Mouse (Mus musculus) neural tube, embryonic 15.5 days (tissue): ENCODE data around the gene Nmd3. TPM values are rescaled to one million over a fixed set of nuclear protein-coding genes. Genes with fewer than 3 reads are reported as not detected.

Experiments
- ATAC-seq: fragments of 200-750 bp; cut with Nextera tagmentation; 2 replicates; pipeline ENCODE4 v1.8.0; 2017; ENCODE audit warnings: mild to moderate bottlenecking, moderate TSS enrichment, moderate library complexity; ENCODE audit not compliant: low FRiP score
- H3K27ac ChIP-seq: fragments of 300-500 bp; sonication (generic); replicated peaks from 2 replicates; pipeline ENCODE4 v1.5.1; 2015; ENCODE audit warnings: mild to moderate bottlenecking, inconsistent platforms
- H3K27me3 ChIP-seq: fragments of 300-500 bp; sonication (generic); replicated peaks from 2 replicates; pipeline ENCODE4 v1.6.1; 2015; ENCODE audit warnings: inconsistent platforms
- H3K36me3 ChIP-seq: fragments of 300-500 bp; sonication (generic); 2 replicates; pipeline ENCODE4 v1.6.1; 2015; ENCODE audit warnings: inconsistent platforms
- H3K4me1 ChIP-seq: fragments of 300-500 bp; sonication (generic); 2 replicates; pipeline ENCODE4 v1.6.1; 2015; ENCODE audit warnings: inconsistent platforms
- H3K4me2 ChIP-seq: fragments of 300-500 bp; sonication (generic); 2 replicates; pipeline ENCODE4 v1.6.1; 2015; ENCODE audit warnings: inconsistent platforms, mild to moderate bottlenecking, moderate library complexity
- H3K4me3 ChIP-seq: fragments of 300-500 bp; sonication (generic); replicated peaks from 2 replicates; pipeline ENCODE4 v1.5.1; 2015; ENCODE audit warnings: mild to moderate bottlenecking, inconsistent platforms
- H3K9ac ChIP-seq: fragments of 300-500 bp; sonication (generic); replicated peaks from 2 replicates; pipeline ENCODE4 v1.6.1; 2015; ENCODE audit warnings: mild to moderate bottlenecking, inconsistent platforms
- H3K9me3 ChIP-seq: fragments of 300-500 bp; sonication (generic); replicated peaks from 2 replicates; pipeline ENCODE4 v1.6.1; 2016; ENCODE audit warnings: inconsistent platforms
- WGBS: fragments of 180-500 bp; shearing (Covaris S2); methylation state at CpG from one replicate; pipeline ENCODE4 v1.1.7; 2015; ENCODE audit warnings: mixed read lengths; 5-methylcytosine and 5-hydroxymethylcytosine counted together
- polyA plus RNA-seq: library from polyadenylated mRNA; unstranded; fragments of >200 nt; fragmentation: Nextera tagmentation; extraction: Ambion mirVana; gene quantifications from 2 replicates; pipeline ENCODE4 v1.2.1, GENCODE M21; 2015

Nmd3 gene
- 97.0 and 117 TPM in 2 replicates for polyA plus RNA-seq

GRCm38 (mm10) chr3:69721814-69722186 lies at the start of gene Nmd3:
Gene Nmd3, plus strand, starts transcription at chr3:69721985.
- WGBS = 0% methylated on average over 29 of the region's 33 CpGs
- peak within 1 kb of the TSS; percentile 81 for H3K4me2 ChIP-seq
- no peaks in the 10 kb centered on the region for H3K9me3 ChIP-seq
- peak within 1 kb of the TSS; percentile 92 for H3K27ac ChIP-seq
- no peaks in the 10 kb centered on the region for H3K36me3 ChIP-seq
- peaks cover 23% of the 10 kb centered on the region for H3K4me1 ChIP-seq
- H3K27me3 ChIP-seq = no peaks in the 10 kb centered on the region
- H3K4me3 ChIP-seq = peak within 1 kb of the TSS; percentile 98
- ATAC-seq = peak; percentile 98
- peak within 1 kb of the TSS; percentile 91 for H3K9ac ChIP-seq

- no peak for ATAC-seq
- H3K4me3 ChIP-seq = no peak overlapping the region
- no peaks in the 10 kb centered on the region for H3K27me3 ChIP-seq
- no peak overlapping the region for H3K9ac ChIP-seq
- H3K4me2 ChIP-seq = no peak overlapping the region
- no peaks in the 10 kb centered on the region for H3K9me3 ChIP-seq
- WGBS = 98% methylated on average over 10 of the region's 10 CpGs
- no peak overlapping the region for H3K27ac ChIP-seq
- no peaks in the 10 kb centered on the region for H3K36me3 ChIP-seq
- H3K4me1 ChIP-seq = no peaks in the 10 kb centered on the region
These were observed 48.4 kb upstream of the Nmd3 start for GRCm38 (mm10) chr3:69673351-69673750.

- Histone ChIP-seq H3K27ac (no peak overlapping the region), H3K27me3 (no peaks in the 10 kb centered on the region), H3K4me1 (no peaks in the 10 kb centered on the region), H3K9me3 (no peaks in the 10 kb centered on the region), H3K4me2 (no peak overlapping the region), H3K9ac (no peak overlapping the region), H3K36me3 (no peaks in the 10 kb centered on the region), H3K4me3 (no peak overlapping the region)
- no peak for ATAC-seq
- 91% methylated on average over 3 of the region's 3 CpGs for WGBS
These were observed 47.6 kb upstream of the Nmd3 start for GRCm38 (mm10) chr3:69674206-69674605.

- Histone ChIP-seq H3K4me3 (no peak overlapping the region), H3K27ac (no peak overlapping the region), H3K9ac (no peak overlapping the region), H3K4me1 (no peaks in the 10 kb centered on the region), H3K36me3 (no peaks in the 10 kb centered on the region), H3K9me3 (no peaks in the 10 kb centered on the region), H3K4me2 (no peak overlapping the region), H3K27me3 (no peaks in the 10 kb centered on the region)
- WGBS = 82% methylated on average over 1 of the region's 1 CpGs
- ATAC-seq = no peak
These were observed 32.0 kb upstream of the Nmd3 start for GRCm38 (mm10) chr3:69689791-69690190.

- 96% methylated on average over 2 of the region's 2 CpGs for WGBS
- no peak overlapping the region for H3K4me2 ChIP-seq
- ATAC-seq = no peak
These were observed 30.8 kb upstream of the Nmd3 start for GRCm38 (mm10) chr3:69690939-69691338.

GRCm38 (mm10) chr3:69699851-69700500 lies 21.8 kb upstream of the Nmd3 start:
- Histone ChIP-seq H3K4me1 (no peaks in the 10 kb centered on the region), H3K4me3 (no peak overlapping the region), H3K9ac (no peak overlapping the region), H3K9me3 (no peaks in the 10 kb centered on the region), H3K27me3 (no peaks in the 10 kb centered on the region), H3K27ac (no peak overlapping the region), H3K4me2 (no peak overlapping the region), H3K36me3 (no peaks in the 10 kb centered on the region)
- no peak for ATAC-seq
- 47% methylated on average over 6 of the region's 6 CpGs for WGBS

More at GRCm38 (mm10) chr3:69690939-69691338, 30.8 kb upstream of the Nmd3 start:
- H3K27me3 ChIP-seq = no peaks in the 10 kb centered on the region
- no peaks in the 10 kb centered on the region for H3K9me3 ChIP-seq
- H3K36me3 ChIP-seq = no peaks in the 10 kb centered on the region
- no peak overlapping the region for H3K4me3 ChIP-seq
- H3K27ac ChIP-seq = no peak overlapping the region
- H3K4me1 ChIP-seq = no peaks in the 10 kb centered on the region
- no peak overlapping the region for H3K9ac ChIP-seq

- no peaks in the 10 kb centered on the region for H3K36me3 ChIP-seq
- H3K4me2 ChIP-seq = no peak overlapping the region
- ATAC-seq = no peak
- WGBS = 40% methylated on average over 1 of the region's 1 CpGs
- H3K4me3 ChIP-seq = no peak overlapping the region
- H3K9ac ChIP-seq = no peak overlapping the region
- H3K9me3 ChIP-seq = no peaks in the 10 kb centered on the region
- no peak overlapping the region for H3K27ac ChIP-seq
- H3K4me1 ChIP-seq = no peaks in the 10 kb centered on the region
- H3K27me3 ChIP-seq = no peaks in the 10 kb centered on the region
These were observed 19.9 kb upstream of the Nmd3 start for GRCm38 (mm10) chr3:69701905-69702304.

GRCm38 (mm10) chr3:69702421-69702820 lies 19.4 kb upstream of the Nmd3 start:
- no peaks in the 10 kb centered on the region for H3K4me1 ChIP-seq
- no peak for ATAC-seq
- H3K4me3 ChIP-seq = no peak overlapping the region
- H3K36me3 ChIP-seq = no peaks in the 10 kb centered on the region
- H3K9ac ChIP-seq = no peak overlapping the region
- H3K4me2 ChIP-seq = no peak overlapping the region
- H3K27ac ChIP-seq = no peak overlapping the region
- H3K27me3 ChIP-seq = no peaks in the 10 kb centered on the region
- no peaks in the 10 kb centered on the region for H3K9me3 ChIP-seq

GRCm38 (mm10) chr3:69709043-69709929 lies 12.5 kb upstream of the Nmd3 start:
- H3K4me1 ChIP-seq = peaks cover 15% of the 10 kb centered on the region
- no peak overlapping the region for H3K9ac ChIP-seq
- peak overlapping the region; percentile 58; the same call in 1 of the 2 replicates for H3K27ac ChIP-seq
- H3K4me3 ChIP-seq = no peak overlapping the region
- H3K36me3 ChIP-seq = no peaks in the 10 kb centered on the region
- 25% methylated on average over 12 of the region's 12 CpGs for WGBS
- no peaks in the 10 kb centered on the region for H3K9me3 ChIP-seq
- ATAC-seq = peak; percentile 86
- no peaks in the 10 kb centered on the region for H3K27me3 ChIP-seq
- no peak overlapping the region for H3K4me2 ChIP-seq

GRCm38 (mm10) chr3:69711907-69712600 lies 9.7 kb upstream of the Nmd3 start:
- H3K4me3 ChIP-seq = no peak overlapping the region
- H3K4me2 ChIP-seq = no peak overlapping the region
- peaks cover 15% of the 10 kb centered on the region for H3K4me1 ChIP-seq
- H3K27ac ChIP-seq = no peak overlapping the region
- no peaks in the 10 kb centered on the region for H3K27me3 ChIP-seq
- no peaks in the 10 kb centered on the region for H3K9me3 ChIP-seq
- no peak for ATAC-seq
- H3K36me3 ChIP-seq = no peaks in the 10 kb centered on the region
- no peak overlapping the region for H3K9ac ChIP-seq
- 59% methylated on average over 8 of the region's 8 CpGs for WGBS

- H3K4me3 ChIP-seq = no peak overlapping the region
- no peak overlapping the region for H3K27ac ChIP-seq
- no peaks in the 10 kb centered on the region for H3K9me3 ChIP-seq
- peaks cover 3% of the 10 kb centered on the region; the same call in 1 of the 2 replicates for H3K4me1 ChIP-seq
- WGBS = 81% methylated on average over 6 of the region's 6 CpGs
- H3K36me3 ChIP-seq = no peaks in the 10 kb centered on the region
- no peak overlapping the region for H3K4me2 ChIP-seq
- no peaks in the 10 kb centered on the region for H3K27me3 ChIP-seq
- no peak for ATAC-seq
- H3K9ac ChIP-seq = no peak overlapping the region
These were observed 4.3 kb upstream of the Nmd3 start for GRCm38 (mm10) chr3:69717476-69717875.
